Mouse (Mus musculus) C2C12 (cell line): Measurements from ENCODE around the gene Palm2.
A peak's percentile ranks its signal among the peaks of the same experiment; 100 is the strongest.

ENCODE experiments used
- CTCF ChIP-seq: IDR thresholded peaks from one replicate; pipeline ENCODE4 v1.5.1; 2011; ENCODE audit not compliant: control insufficient read depth, insufficient read depth, insufficient read length
- FOSL1 ChIP-seq: IDR thresholded peaks from one replicate; pipeline ENCODE4 v1.8.0; 2011; ENCODE audit warnings: mild to moderate bottlenecking, low read length; ENCODE audit not compliant: poor library complexity, insufficient read depth, severe bottlenecking
- MYOD1 ChIP-seq: IDR thresholded peaks from one replicate; pipeline ENCODE4 v1.6.1; 2011; ENCODE audit warnings: low read depth; ENCODE audit not compliant: control insufficient read depth, insufficient read length
- MYOG ChIP-seq: IDR thresholded peaks from one replicate; pipeline ENCODE4 v1.6.1; 2011; ENCODE audit not compliant: control insufficient read depth, insufficient read length; ENCODE audit errors: extremely low read depth
- USF1 ChIP-seq: IDR thresholded peaks from one replicate; pipeline ENCODE4 v1.6.1; 2011; ENCODE audit warnings: low read depth, mild to moderate bottlenecking, control low read depth, moderate library complexity

- TF ChIP-seq FOSL1 (no peak), CTCF (no peak), MYOG (no peak), MYOD1 (peak; percentile 65), USF1 (no peak)
These were observed 296.0 kb downstream of the Palm2 start for GRCm38 (mm10) chr4:57730047-57730446.
